Mouse (Mus musculus) liver, embryonic 14.5 days (tissue): ENCODE results near the gene Zfp646. TPM values are rescaled to one million over a fixed set of nuclear protein-coding genes. Genes with fewer than 3 reads are reported as not detected.
A peak's percentile ranks its signal among the peaks of the same experiment; 100 is the strongest.

Source experiments
- ATAC-seq: fragments of 200-750 bp; cut with Nextera tagmentation; 2 replicates; pipeline ENCODE4 v1.8.0; 2017; ENCODE audit warnings: moderate number of reproducible peaks, mild to moderate bottlenecking, moderate library complexity; ENCODE audit not compliant: insufficient read depth
- DNase-seq, 3 experiments: peaks; one replicate each; pipeline ENCODE4 v3.0.0-alpha.2; 2012 to 2013; ENCODE audit warnings: low read depth in 3 of 3, low spot score in 3 of 3
- H3K27ac ChIP-seq: fragments of 300-500 bp; sonication (generic); 2 replicates; pipeline ENCODE4 v1.5.1; 2014; ENCODE audit warnings: moderate library complexity, mild to moderate bottlenecking, control low read depth, inconsistent platforms
- H3K27me3 ChIP-seq: fragments of 300-500 bp; sonication (generic); 2 replicates; pipeline ENCODE4 v1.6.1; 2014; ENCODE audit warnings: mild to moderate bottlenecking, low read length, moderate library complexity; ENCODE audit not compliant: control insufficient read depth, insufficient read depth
- H3K36me3 ChIP-seq: fragments of 300-500 bp; sonication (generic); replicated peaks from 2 replicates; pipeline ENCODE4 v1.6.1; 2014; ENCODE audit warnings: low read depth; ENCODE audit not compliant: control insufficient read depth, insufficient read depth
- H3K4me1 ChIP-seq, 2 experiments: fragments of 200-500 bp in 1 of 2; fragments of 300-500 bp in 1 of 2; sonication (generic) in 1 of 2; replicated peaks; 2 replicates each; pipeline ENCODE4 v1.6.1; 2012 to 2014; ENCODE audit warnings: antibody characterized with exemption in 1 of 2, inconsistent platforms in 1 of 2, low read length in 1 of 2; ENCODE audit not compliant: control insufficient read depth in 2 of 2, insufficient read depth in 2 of 2
- H3K4me2 ChIP-seq: fragments of 300-500 bp; sonication (generic); 2 replicates; pipeline ENCODE4 v1.6.1; 2014; ENCODE audit warnings: low read depth, mild to moderate bottlenecking, control low read depth, moderate library complexity
- H3K4me3 ChIP-seq, 2 experiments: fragments of 200-500 bp in 1 of 2; fragments of 300-500 bp in 1 of 2; sonication (generic) in 1 of 2; 2 replicates each; pipeline ENCODE4 v1.5.1; 2012 to 2014; ENCODE audit warnings: low read depth in 2 of 2, low read length in 2 of 2, mild to moderate bottlenecking in 2 of 2, control low read depth in 1 of 2, inconsistent platforms in 1 of 2, moderate library complexity in 1 of 2; ENCODE audit not compliant: insufficient read depth in 1 of 2
- H3K9ac ChIP-seq: fragments of 300-500 bp; sonication (generic); replicated peaks from 2 replicates; pipeline ENCODE4 v1.6.1; 2014; ENCODE audit warnings: mild to moderate bottlenecking, control low read depth, moderate library complexity
- H3K9me3 ChIP-seq: fragments of 300-500 bp; sonication (generic); 2 replicates; pipeline ENCODE4 v1.6.1; 2016; ENCODE audit warnings: low read length, mixed read lengths; ENCODE audit not compliant: control insufficient read depth
- CTCF ChIP-seq: IDR thresholded peaks from 2 replicates; pipeline ENCODE4 v1.5.1; 2016; ENCODE audit warnings: antibody characterized with exemption, low read depth, control low read depth
- EP300 ChIP-seq: IDR thresholded peaks from 2 replicates; pipeline ENCODE4 v1.6.1; 2016; ENCODE audit warnings: antibody characterized with exemption, low read depth
- WGBS: fragments of 180-500 bp; shearing (Covaris S2); extraction: QIAGEN DNeasy Blood & Tissue Kit; methylation state at CpG from one replicate; pipeline ENCODE4 v1.1.7; 2014; ENCODE audit not compliant: insufficient replicate concordance; 5-methylcytosine and 5-hydroxymethylcytosine counted together
- polyA plus RNA-seq, 2 experiments: library from polyadenylated mRNA; depleted of rRNA in 1 of 2; stranded (reverse) in 1 of 2; unstranded in 1 of 2; fragments of >200 nt; fragmentation: Nextera tagmentation in 1 of 2; extraction: Ambion mirVana in 1 of 2; gene quantifications; 2 replicates each; pipeline versions ENCODE4 v1.2.1 to v1.2.3; 2012 to 2014

The Zfp646 gene
- polyA plus RNA-seq, 2 experiments = 4.6 to 6.7 TPM

GRCm38 (mm10) chr7:127870136-127870821, 5.7 kb upstream of the Zfp646 start:
- ATAC-seq (no peak), DNase-seq (no peak)
- peaks cover 1% of the 10 kb centered on the region; the same call in 1 of the 2 replicates for H3K27me3 ChIP-seq
- H3K9me3 ChIP-seq = no peaks in the 10 kb centered on the region
- peaks cover 10% of the 10 kb centered on the region for H3K36me3 ChIP-seq
- TF ChIP-seq CTCF (peak; percentile 53), EP300 (no peak)
- H3K4me1 ChIP-seq = peaks cover 13 to 15% of the 10 kb centered on the region in 2 experiments
- no peak overlapping the region for H3K4me3 ChIP-seq
- H3K9ac ChIP-seq = no peak overlapping the region
- 53% methylated on average over 5 of the region's 5 CpGs for WGBS
- H3K27ac ChIP-seq = no peak overlapping the region
- no peak overlapping the region for H3K4me2 ChIP-seq

DNA sequence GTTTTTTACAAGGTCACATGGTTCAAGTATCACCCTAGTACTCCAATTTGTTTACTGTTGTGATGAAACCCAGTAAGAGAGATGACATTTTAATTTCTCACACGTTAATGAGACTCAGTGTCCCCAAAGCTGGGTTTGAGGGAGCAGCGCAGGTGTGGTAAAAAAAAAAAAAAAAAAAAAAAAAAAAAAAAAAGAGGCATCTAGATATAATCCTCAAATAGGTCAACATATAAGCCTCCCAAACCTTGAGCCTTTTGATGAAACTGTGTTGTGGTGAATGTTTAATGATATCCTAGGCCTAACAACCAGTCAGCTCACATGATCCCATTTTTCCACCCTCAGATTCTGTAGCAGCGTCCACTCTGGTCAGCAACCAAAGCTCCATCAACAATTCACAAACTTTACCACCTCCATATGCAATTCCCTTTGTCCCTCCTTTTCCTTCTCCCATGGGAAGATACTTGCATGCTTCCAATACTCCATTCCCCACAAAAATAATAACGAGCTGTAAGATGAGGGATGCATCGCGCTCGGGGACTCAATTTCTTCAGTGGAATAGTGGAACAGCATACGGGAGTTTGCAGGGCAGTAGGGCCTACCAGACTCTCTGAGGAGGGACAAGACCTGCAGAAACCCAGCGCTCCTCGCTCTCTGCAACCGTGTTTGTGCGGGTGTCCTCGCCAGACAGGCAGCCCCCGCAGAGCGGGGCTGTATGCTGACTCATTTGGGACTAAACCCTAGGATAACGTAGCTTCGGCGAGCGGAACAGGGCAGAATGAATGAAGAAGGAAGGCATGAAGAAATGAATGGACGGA, 1.0 kb upstream of the Zfp646 start:
- H3K27ac ChIP-seq = peak overlapping the region; percentile 83
- peak overlapping the region; percentile 98 for H3K4me2 ChIP-seq
- peak overlapping the region; percentile 88 for H3K9ac ChIP-seq
- H3K4me1 ChIP-seq = peaks cover 16 to 18% of the 10 kb centered on the region in 2 experiments
- DNase-seq (no peak), ATAC-seq (peak; percentile 26)
- TF ChIP-seq EP300 = no peak
- no peak for TF ChIP-seq CTCF
- H3K9me3 ChIP-seq = peaks cover 13% of the 10 kb centered on the region
- peaks cover 2% of the 10 kb centered on the region; the same call in 1 of the 2 replicates for H3K27me3 ChIP-seq
- WGBS = 5% methylated on average over 20 of the region's 20 CpGs
- H3K4me3 ChIP-seq = peak overlapping the region; percentile 87 to 90
- H3K36me3 ChIP-seq = peaks cover 18% of the 10 kb centered on the region

DNA sequence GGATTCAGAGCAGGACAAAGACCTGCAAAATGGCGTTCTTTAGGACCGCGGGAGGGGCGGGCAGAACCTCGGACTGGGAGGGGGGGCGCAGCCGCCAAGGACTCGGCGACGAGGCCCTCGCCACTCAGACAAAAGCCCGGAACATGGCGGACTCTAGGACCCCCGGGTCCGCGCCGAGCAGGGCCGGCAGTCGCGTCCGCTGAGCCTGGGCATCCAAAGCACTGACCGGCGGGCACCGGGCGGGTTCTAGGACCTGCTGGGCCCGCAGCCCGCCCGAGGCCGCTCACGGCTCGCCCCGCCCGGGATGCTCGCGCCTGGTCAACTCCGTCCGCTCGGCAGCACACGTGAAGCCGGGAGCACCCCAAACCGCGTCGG, 407 bp upstream of the Zfp646 start:
- WGBS = under 1% methylated on average over 43 of the region's 43 CpGs
- H3K4me1 ChIP-seq = peaks cover 13 to 18% of the 10 kb centered on the region in 2 experiments
- peaks cover 24% of the 10 kb centered on the region for H3K36me3 ChIP-seq
- ATAC-seq (peak; percentile 76), DNase-seq (peak; percentile 70 to 74 (median 73))
- H3K4me2 ChIP-seq = peak overlapping the region; percentile 98
- peak overlapping the region; percentile 87 to 90 for H3K4me3 ChIP-seq
- TF ChIP-seq EP300 = 0 out of 2 replicates have a peak, but pooled peaks have one; percentile 7
- TF ChIP-seq CTCF = no peak
- H3K27me3 ChIP-seq = peaks cover 2% of the 10 kb centered on the region; the same call in 1 of the 2 replicates
- peak overlapping the region; percentile 83 for H3K27ac ChIP-seq
- peaks cover 18% of the 10 kb centered on the region for H3K9me3 ChIP-seq
- peak overlapping the region; percentile 88 for H3K9ac ChIP-seq

DNA sequence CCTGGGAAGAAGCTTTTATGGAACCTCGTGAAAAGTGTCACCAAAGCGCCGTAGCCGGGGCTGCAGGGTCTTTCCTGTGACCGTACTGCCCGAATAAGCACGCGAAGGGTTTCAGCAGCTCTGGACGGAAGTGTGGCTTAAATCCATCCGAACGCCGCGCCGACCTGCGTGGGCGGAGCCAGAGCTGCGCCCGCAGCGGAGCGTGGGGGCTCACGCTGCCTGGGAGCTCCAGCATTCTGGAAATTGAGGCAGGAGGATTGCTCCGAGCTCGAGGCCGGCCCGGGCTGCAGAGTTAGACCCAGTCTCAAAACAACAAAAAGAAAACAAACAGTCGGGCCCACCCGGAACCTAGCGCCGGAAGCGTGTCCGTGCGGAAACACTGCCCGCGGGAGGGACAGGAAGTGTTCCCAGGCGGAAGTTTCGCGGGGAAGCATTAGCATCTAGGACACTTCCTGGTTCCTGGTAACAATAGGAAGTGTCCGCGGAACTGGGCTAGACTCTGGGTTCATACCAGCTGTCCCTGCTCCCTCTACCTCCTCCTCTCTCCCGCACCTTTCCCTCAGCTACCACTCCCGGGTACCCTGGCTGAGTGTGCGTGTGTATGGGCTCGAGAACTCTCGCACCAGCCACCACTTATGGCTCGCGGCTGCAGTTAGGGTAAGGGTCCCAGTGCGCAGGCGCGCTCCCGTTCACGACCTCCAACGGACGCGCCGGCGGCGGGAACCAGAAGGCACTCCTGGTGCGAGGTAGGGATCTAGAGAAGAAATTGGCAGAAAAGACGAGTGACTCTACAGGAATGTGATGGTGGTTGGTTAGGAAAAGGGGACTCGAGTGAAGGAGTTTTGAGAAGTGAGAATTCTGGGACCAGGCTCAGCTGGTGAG, 687 bp downstream of the Zfp646 start, which contains the start of gene Zfp668:
Zfp668 (minus strand) TSS at position 362 of the 882 bp plus-strand sequence.
- H3K4me2 ChIP-seq = peak within 1 kb of the TSS; percentile 98
- H3K4me3 ChIP-seq = peak within 1 kb of the TSS; percentile 87 to 90
- H3K27ac ChIP-seq = peak within 1 kb of the TSS; percentile 83
- peak within 1 kb of the TSS; percentile 88 for H3K9ac ChIP-seq
- under 1% methylated on average over 60 of the region's 60 CpGs for WGBS
- H3K4me1 ChIP-seq = peaks cover 13 to 16% of the 10 kb centered on the region in 2 experiments
- peaks cover 26% of the 10 kb centered on the region for H3K9me3 ChIP-seq
- peaks cover 35% of the 10 kb centered on the region for H3K36me3 ChIP-seq
- TF ChIP-seq CTCF (no peak), EP300 (no peak)
- H3K27me3 ChIP-seq = peaks cover 2% of the 10 kb centered on the region; the same call in 1 of the 2 replicates
- DNase-seq (peak; percentile 91 to 92 (median 91)), ATAC-seq (peak; percentile 75)
